10 mouse cellular contexts compared by ENCODE assay signal in genomic region chr7:129257374-129258018, GRCm38 (mm10). TPM values are rescaled to one million over a fixed set of nuclear protein-coding genes. Genes with fewer than 3 reads are reported as not detected.
A peak's percentile ranks its signal among the peaks of the same experiment; 100 is the strongest.
DNase-seq lines count a peak whose midpoint lies in the region; ATAC-seq and TF ChIP-seq lines count a peak whose summit lies in the region.
"Had no signal": no experiment of that assay in that cellular context is flagged by ENCODE, and none has a peak within 500 bp of the region (broad histone marks: within the 10 kb centered on the region; RNA-seq: fewer than 3 reads in every experiment).

No protein-coding gene starts in this region.

- peaks cover 82% of the 10 kb centered on the region for H3K27me3 ChIP-seq in heart, embryonic 13.5 days (replicated peaks)
- H3K27me3 ChIP-seq in forebrain, embryonic 16.5 days (replicated peaks; ENCODE audit: control insufficient read depth, insufficient read depth, low read length): peaks cover 5% of the 10 kb centered on the region; the same call in 1 of the 2 replicates

- H3K27ac ChIP-seq in heart, embryonic 13.5 days (replicated peaks): no peak overlapping the region
- no peak overlapping the region for H3K27ac ChIP-seq in ES-E14 (ENCODE audit: insufficient read depth, low read depth, low read length, poor library complexity, severe bottlenecking)
- H3K27ac ChIP-seq in forebrain, embryonic 16.5 days (ENCODE audit: low read length): no peak overlapping the region

- H3K36me3 ChIP-seq in heart, embryonic 13.5 days: no peaks in the 10 kb centered on the region
- no peaks in the 10 kb centered on the region for H3K36me3 ChIP-seq in ES-E14 (ENCODE audit: control insufficient read depth, insufficient read depth, low read length, poor library complexity, severe bottlenecking)
- no peaks in the 10 kb centered on the region for H3K36me3 ChIP-seq in forebrain, embryonic 16.5 days (ENCODE audit: control insufficient read depth, insufficient read depth)

- 16% methylated on average over 13 of the region's 13 CpGs for WGBS in heart, embryonic 13.5 days
- 15% methylated on average over 13 of the region's 13 CpGs for WGBS in forebrain, embryonic 16.5 days

- no peak for ATAC-seq in heart, embryonic 13.5 days (ENCODE audit: extremely low read depth, insufficient number of reproducible peaks, low FRiP score, low TSS enrichment)
- no peak for ATAC-seq in forebrain, embryonic 16.5 days

- in situ Hi-C loops in ES-E14 (cut with MboI; ENCODE audit: low sequenced_read_pairs in 2 of 2, unreplicated experiment in 2 of 2): no loop called here

- H3K9ac ChIP-seq in heart, embryonic 13.5 days: peak overlapping the region; percentile 68
- no peak overlapping the region for H3K9ac ChIP-seq in ES-E14 (ENCODE audit: insufficient read depth, low read depth, low read length, poor library complexity, severe bottlenecking)
- peak overlapping the region; percentile 62; the same call in 1 of the 2 replicates for H3K9ac ChIP-seq in forebrain, embryonic 16.5 days (replicated peaks; ENCODE audit: low read depth, low read length)

- peak overlapping the region; percentile 87 for H3K4me2 ChIP-seq in heart, embryonic 13.5 days
- peak overlapping the region; percentile 89 for H3K4me2 ChIP-seq in forebrain, embryonic 16.5 days (ENCODE audit: low read length)

- no peak for DNase-seq in heart, adult 18-20 months
- DNase-seq in ES-E14 (ENCODE audit: low read depth, low spot score): no peak
- DNase-seq in mesoderm, embryonic 11.5 days (ENCODE audit: low read depth, low spot score): peak; percentile 16
- DNase-seq in frontal cortex, adult 2 months (ENCODE audit: extremely low spot score in 1 of 2, low spot score in 1 of 2): no peak
- DNase-seq in adrenal gland, adult 2 months: no peak
- DNase-seq in urinary bladder, postnatal 10 days (ENCODE audit: low spot score): no peak
- DNase-seq: thymus, adult 18-20 months had no signal

- peaks cover 13% of the 10 kb centered on the region for H3K4me1 ChIP-seq in heart, embryonic 13.5 days
- H3K4me1 ChIP-seq in ES-E14 (ENCODE audit: control insufficient read depth in 2 of 2, insufficient read depth in 2 of 2, low read length in 2 of 2, poor library complexity in 1 of 2): no peaks in the 10 kb centered on the region; a peak in 1 of 4 replicates
- H3K4me1 ChIP-seq in forebrain, embryonic 16.5 days (replicated peaks; ENCODE audit: control insufficient read depth, insufficient read depth, low read length): no peaks in the 10 kb centered on the region; the same call in 1 of the 2 replicates

- H3K4me3 ChIP-seq in heart, embryonic 13.5 days: peak overlapping the region; percentile 54
- H3K4me3 ChIP-seq in ES-E14 (ENCODE audit: insufficient read depth in 1 of 2, low read depth in 1 of 2, low read length in 2 of 2, poor library complexity in 1 of 2, severe bottlenecking in 1 of 2): peak overlapping the region; percentile 49 to 68; a peak in 2 of 4 replicates
- H3K4me3 ChIP-seq in forebrain, embryonic 16.5 days (replicated peaks; ENCODE audit: low read length): peak overlapping the region; percentile 50

- H3K9me3 ChIP-seq in heart, embryonic 13.5 days: no peaks in the 10 kb centered on the region
- H3K9me3 ChIP-seq in ES-E14 (ENCODE audit: control insufficient read depth, insufficient read depth, low read depth, low read length): no peaks in the 10 kb centered on the region
- no peaks in the 10 kb centered on the region for H3K9me3 ChIP-seq in forebrain, embryonic 16.5 days (ENCODE audit: control insufficient read depth, low read length)

TF ChIP-seq in ES-E14, 5 proteins besides CTCF, POLR2A, EP300 and RAD21:
- TF ChIP-seq CHD2 (IDR thresholded peaks at IDR 0.05; ENCODE audit: low read depth, low read length) (no peak), HCFC1 (IDR thresholded peaks at IDR 0.05; ENCODE audit: borderline replicate concordance, insufficient read depth, low read length) (no peak), ZC3H11A (IDR thresholded peaks at IDR 0.05; ENCODE audit: borderline replicate concordance, low read depth, low read length) (no peak), MAFK (IDR thresholded peaks at IDR 0.05; ENCODE audit: insufficient read depth, low read depth, low read length) (no peak), ZNF384 (IDR thresholded peaks at IDR 0.05; ENCODE audit: low read depth, low read length) (no peak)

RNA-seq across cellular contexts. Expression of gene Plpp4, which starts 0.7 kb away (rescaled TPM):
- polyA plus RNA-seq in heart, embryonic 13.5 days (2015; fragmentation: Nextera tagmentation; extraction: Ambion mirVana): 0.42 and 0.51 TPM in 2 replicates
- not detected for total RNA-seq in heart, adult 18-20 months (2021)
- total RNA-seq in ES-E14 (2012; rRNA removed): not detected in 2 replicates
- 1.8 and 3.2 TPM in 2 replicates for polyA plus RNA-seq in forebrain, embryonic 16.5 days (2015; fragmentation: Nextera tagmentation; extraction: Ambion mirVana)
- 13.3 and 14.7 TPM in 2 replicates for polyA plus RNA-seq in frontal cortex, adult 2 months (2012; rRNA removed)
- total RNA-seq in adrenal gland, adult 2 months (2021): not detected
- not detected in 2 replicates for polyA plus RNA-seq in adrenal gland, adult 2 months (2012; rRNA removed)
- total RNA-seq: gastrocnemius, adult 8-10 months had no signal
